Mouse (Mus musculus): ENCODE results near the gene Clic5.

DNA sequence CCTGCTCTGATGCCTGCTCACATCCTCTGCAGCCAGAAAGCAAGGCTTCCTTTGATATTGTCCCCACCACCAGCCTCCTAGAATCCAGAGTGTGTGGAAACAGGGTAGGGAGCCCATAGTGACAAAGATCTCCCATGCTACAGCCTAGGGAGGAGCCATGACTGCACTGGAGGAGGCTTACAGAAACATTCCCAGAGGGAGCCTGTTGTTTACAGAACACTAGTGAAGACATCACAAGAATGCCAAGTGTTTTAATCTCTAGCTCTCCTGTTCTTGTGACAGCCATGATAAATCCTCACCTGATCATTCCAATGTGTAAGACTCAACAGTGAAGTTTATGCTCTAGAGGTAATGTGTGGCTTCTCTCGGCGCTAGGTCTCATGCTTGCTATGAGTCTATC is 28.8 kb downstream of the Clic5 start:
- TF ChIP-seq CTCF (IDR thresholded peaks at IDR 0.05; ENCODE audit: low read depth) (no peak), EP300 (IDR thresholded peaks at IDR 0.05; ENCODE audit: low read depth) (no peak)
